Mouse (Mus musculus) neural tube, embryonic 12.5 days (tissue): ENCODE results near the gene Cmss1. TPM values are rescaled to one million over a fixed set of nuclear protein-coding genes. Genes with fewer than 3 reads are reported as not detected.

ENCODE experiments used
- ATAC-seq: fragments of 200-750 bp; cut with Nextera tagmentation; 2 replicates; pipeline ENCODE4 v1.8.0; 2017; ENCODE audit warnings: low read depth, mild to moderate bottlenecking, moderate TSS enrichment, moderate library complexity; ENCODE audit not compliant: low FRiP score
- H3K27ac ChIP-seq: fragments of 300-500 bp; sonication (generic); 2 replicates; pipeline ENCODE4 v1.5.1; 2016
- H3K27me3 ChIP-seq: fragments of 300-500 bp; sonication (generic); replicated peaks from 2 replicates; pipeline ENCODE4 v1.6.1; 2016; ENCODE audit warnings: mild to moderate bottlenecking
- H3K36me3 ChIP-seq: fragments of 300-500 bp; sonication (generic); 2 replicates; pipeline ENCODE4 v1.6.1; 2016; ENCODE audit warnings: mild to moderate bottlenecking
- H3K4me1 ChIP-seq: fragments of 300-500 bp; sonication (generic); 2 replicates; pipeline ENCODE4 v1.6.1; 2016
- H3K4me2 ChIP-seq: fragments of 300-500 bp; sonication (generic); replicated peaks from 2 replicates; pipeline ENCODE4 v1.6.1; 2016; ENCODE audit warnings: mild to moderate bottlenecking
- H3K4me3 ChIP-seq: fragments of 300-500 bp; sonication (generic); 2 replicates; pipeline ENCODE4 v1.5.1; 2016
- H3K9ac ChIP-seq: fragments of 300-500 bp; sonication (generic); 2 replicates; pipeline ENCODE4 v1.6.1; 2016; ENCODE audit warnings: mild to moderate bottlenecking
- H3K9me3 ChIP-seq: fragments of 300-500 bp; sonication (generic); 2 replicates; pipeline ENCODE4 v1.6.1; 2016; ENCODE audit warnings: mild to moderate bottlenecking
- WGBS: fragments of 180-500 bp; shearing (Covaris S2); methylation state at CpG from one replicate; pipeline ENCODE4 v1.1.7; 2016; 5-methylcytosine and 5-hydroxymethylcytosine counted together
- polyA plus RNA-seq: library from polyadenylated mRNA; unstranded; fragments of >200 nt; fragmentation: Nextera tagmentation; extraction: Ambion mirVana; gene quantifications from 2 replicates; pipeline ENCODE4 v1.2.1, GENCODE M21; 2016

Gene Cmss1
- polyA plus RNA-seq, 1 experiment from 2014 or later = 37.9 TPM

DNA sequence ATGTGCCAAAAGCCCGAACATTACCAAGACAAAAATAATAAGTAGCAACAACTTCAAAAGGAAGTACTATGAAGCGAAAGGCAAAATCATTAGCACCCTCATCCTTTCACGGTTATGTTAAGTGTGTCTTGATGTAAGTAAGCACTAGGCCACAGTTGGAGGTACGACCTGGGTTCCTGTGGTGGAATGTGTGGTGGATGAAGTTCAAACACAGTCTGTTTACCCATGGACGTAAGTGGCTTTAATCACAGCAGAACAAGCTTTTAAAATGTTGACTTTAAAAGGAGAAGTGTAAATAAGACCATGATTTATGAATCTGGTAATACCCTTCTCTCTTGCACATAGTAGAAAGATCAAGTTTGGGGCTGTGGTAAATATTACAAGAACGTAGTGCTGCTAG, 100.5 kb downstream of the Cmss1 start:
- H3K27me3 ChIP-seq = no peaks in the 10 kb centered on the region
- H3K9me3 ChIP-seq = no peaks in the 10 kb centered on the region
- H3K27ac ChIP-seq = no peak overlapping the region
- H3K36me3 ChIP-seq = no peaks in the 10 kb centered on the region
- WGBS = 76% methylated on average over 6 of the region's 6 CpGs
- ATAC-seq = no peak
- H3K4me3 ChIP-seq = no peak overlapping the region
- no peaks in the 10 kb centered on the region for H3K4me1 ChIP-seq
- no peak overlapping the region for H3K4me2 ChIP-seq
- no peak overlapping the region for H3K9ac ChIP-seq

DNA sequence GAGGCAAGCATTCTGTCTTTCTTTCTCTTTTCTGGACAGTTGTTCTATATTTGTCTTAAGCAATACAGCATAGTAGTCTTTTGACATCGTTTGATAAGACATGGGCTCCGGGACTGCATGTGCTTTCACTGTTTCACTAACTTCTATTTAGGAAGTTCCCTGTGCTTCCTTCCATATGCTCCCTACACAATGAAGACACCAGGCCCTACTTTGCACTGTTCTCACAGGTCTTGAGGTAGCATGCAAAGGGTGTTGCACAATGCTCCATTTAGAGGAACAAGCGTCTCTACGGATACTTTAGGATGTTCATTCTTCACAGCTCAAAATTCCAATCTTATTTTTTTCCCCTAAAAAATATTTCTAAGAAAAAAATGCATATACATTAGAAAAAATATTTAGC, 101.9 kb downstream of the Cmss1 start:
- Histone ChIP-seq H3K4me1 (no peaks in the 10 kb centered on the region), H3K4me3 (no peak overlapping the region), H3K4me2 (no peak overlapping the region), H3K9me3 (no peaks in the 10 kb centered on the region), H3K27ac (no peak overlapping the region), H3K9ac (no peak overlapping the region), H3K36me3 (no peaks in the 10 kb centered on the region), H3K27me3 (no peaks in the 10 kb centered on the region)
- no peak for ATAC-seq
- WGBS = 96% methylated on average over 4 of the region's 4 CpGs

DNA sequence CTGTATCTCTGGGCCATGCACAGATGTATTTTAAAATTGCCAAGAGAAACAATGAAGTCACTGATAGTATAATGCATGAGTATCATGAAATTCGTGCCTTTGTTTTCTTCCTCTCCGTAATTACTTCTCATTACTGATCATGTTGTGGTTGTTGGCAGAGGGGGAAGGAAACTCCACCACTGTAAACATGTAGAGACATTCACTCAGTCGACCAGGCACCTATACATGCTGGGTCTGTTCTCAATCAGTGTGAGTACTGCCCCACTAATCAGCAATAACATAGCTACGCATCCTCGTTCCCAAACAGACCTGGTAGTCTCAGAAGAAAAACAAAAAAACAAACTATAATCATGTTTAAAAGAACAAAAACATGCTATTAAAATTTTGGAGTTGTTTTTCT, 103.9 kb downstream of the Cmss1 start:
- WGBS = 75% methylated on average over 5 of the region's 5 CpGs

DNA sequence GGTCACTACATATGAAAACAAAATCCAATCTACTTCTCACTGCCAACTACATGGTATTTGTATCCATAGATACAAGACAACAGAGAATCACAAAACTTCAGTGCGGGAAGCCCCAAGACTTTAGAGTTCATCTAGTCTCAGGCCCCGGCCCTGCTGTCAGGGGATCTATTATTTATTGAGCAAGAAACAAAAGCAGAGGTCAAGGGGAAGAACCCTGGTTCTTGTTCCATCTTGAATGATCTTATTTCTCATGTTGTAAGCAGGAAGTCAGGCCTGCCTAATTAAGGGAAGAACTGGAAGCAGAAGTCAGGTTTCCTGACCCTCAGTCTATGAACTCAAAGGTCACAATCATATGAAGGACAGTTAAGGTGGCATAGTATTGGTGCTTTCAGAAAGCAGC, 104.4 kb downstream of the Cmss1 start:
- Histone ChIP-seq H3K36me3 (no peaks in the 10 kb centered on the region), H3K9me3 (no peaks in the 10 kb centered on the region), H3K9ac (no peak overlapping the region), H3K4me2 (no peak overlapping the region), H3K4me3 (no peak overlapping the region), H3K27me3 (no peaks in the 10 kb centered on the region), H3K4me1 (no peaks in the 10 kb centered on the region), H3K27ac (no peak overlapping the region)
- ATAC-seq = no peak
- WGBS = 14% methylated on average over 2 of the region's 2 CpGs

More for the DNA sequence above, 103.9 kb downstream of the Cmss1 start:
- ATAC-seq = no peak
- Histone ChIP-seq H3K36me3 (no peaks in the 10 kb centered on the region), H3K27ac (no peak overlapping the region), H3K4me3 (no peak overlapping the region), H3K9ac (no peak overlapping the region), H3K4me2 (no peak overlapping the region), H3K27me3 (no peaks in the 10 kb centered on the region), H3K4me1 (no peaks in the 10 kb centered on the region), H3K9me3 (no peaks in the 10 kb centered on the region)

DNA sequence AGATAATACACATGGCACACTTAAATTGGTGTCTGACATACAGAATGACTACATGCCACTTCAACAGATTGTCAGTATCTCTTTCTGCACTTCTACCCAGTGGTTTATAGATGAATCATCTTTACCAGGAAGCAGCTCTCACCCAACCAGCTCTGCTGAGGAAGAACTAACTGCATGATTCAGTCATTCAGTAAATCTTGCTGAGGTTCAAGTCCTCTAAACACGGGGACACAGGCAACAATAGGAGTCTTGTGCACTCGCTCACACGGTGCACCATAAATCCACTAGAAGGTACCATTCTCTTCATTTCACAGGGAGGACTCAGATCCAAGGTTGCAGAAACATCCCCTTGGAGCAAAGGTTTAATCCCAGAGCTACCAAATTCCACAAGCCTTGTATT, 105.8 kb downstream of the Cmss1 start:
- Histone ChIP-seq H3K27me3 (no peaks in the 10 kb centered on the region), H3K9me3 (no peaks in the 10 kb centered on the region), H3K36me3 (no peaks in the 10 kb centered on the region), H3K4me2 (no peak overlapping the region), H3K27ac (no peak overlapping the region), H3K4me3 (no peak overlapping the region), H3K4me1 (peaks cover 9% of the 10 kb centered on the region), H3K9ac (no peak overlapping the region)
- peak; percentile 35; the same call in 1 of the 2 replicates for ATAC-seq
- WGBS = 10% methylated on average over 3 of the region's 3 CpGs

DNA sequence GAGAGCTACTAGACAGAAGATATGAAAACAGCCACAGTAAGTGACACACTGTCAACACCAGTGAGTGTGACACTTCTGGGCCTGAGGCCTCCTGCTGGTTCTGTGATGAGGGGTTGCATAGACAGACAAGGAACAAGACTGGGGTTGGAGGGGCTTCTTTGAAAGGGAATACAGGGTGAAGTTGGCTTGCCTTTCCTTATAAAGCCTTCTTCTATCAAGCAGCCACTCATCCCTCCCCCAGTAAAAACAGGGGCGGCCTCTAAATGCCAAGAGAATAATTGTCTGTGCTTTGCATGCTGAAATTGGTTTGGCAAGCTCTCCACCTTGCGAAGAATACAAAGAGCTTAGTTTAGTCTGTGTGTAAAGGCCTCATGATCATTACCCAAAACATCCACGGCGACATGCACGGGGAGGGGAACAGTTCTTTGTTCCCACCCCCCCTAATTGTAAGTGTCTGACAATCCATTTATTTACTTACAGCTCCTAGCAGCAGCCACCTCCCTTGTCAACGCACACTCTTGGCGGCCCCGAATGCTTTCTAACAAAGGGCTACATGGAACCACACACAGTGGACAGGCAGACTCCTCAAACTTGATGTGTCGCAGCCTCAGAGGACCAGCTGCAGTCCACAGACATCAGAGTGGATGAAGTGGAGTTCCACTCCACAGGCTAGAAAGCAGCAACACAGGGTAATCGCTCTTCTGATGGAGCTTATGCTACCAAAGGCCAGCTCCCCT, 110.1 kb downstream of the Cmss1 start:
- WGBS = 34% methylated on average over 10 of the region's 10 CpGs
- no peak overlapping the region for H3K9ac ChIP-seq

DNA sequence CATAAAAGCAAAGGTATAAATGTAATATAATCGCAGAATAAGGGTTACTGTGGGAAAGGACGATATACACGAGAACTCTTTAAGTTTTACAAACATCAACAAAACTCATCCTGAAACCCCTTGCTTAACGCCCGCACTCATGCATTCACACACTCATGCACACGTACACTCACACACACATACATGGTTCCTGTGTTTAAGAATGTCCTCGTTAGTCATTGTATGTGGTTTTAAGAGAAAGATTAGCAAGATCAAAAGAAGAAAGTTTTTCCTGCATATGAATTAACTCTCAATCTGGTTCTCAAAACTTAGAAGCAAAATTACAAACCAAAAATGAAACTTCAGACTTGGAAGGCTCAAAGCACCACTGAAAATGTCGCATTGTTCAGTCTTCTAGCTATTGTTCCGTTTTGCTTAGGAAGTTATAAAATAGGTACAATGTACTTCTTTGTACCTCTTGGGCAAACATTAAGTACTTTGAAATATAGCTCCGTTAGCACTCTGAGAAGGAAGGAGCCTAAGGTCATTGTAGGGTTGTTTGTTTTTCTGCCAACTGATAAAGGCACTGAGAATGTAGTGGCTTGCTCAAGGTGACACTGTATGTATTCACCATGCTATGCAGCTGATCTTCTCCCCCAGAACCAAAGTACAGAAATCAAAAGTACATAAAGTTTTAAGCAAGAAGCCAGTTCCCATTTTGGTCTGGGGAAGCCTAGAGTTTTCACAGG, 111.0 kb downstream of the Cmss1 start:
- H3K4me3 ChIP-seq = no peak overlapping the region
- peaks cover 9% of the 10 kb centered on the region for H3K4me1 ChIP-seq
- no peak for ATAC-seq
- 83% methylated on average over 10 of the region's 10 CpGs for WGBS
- H3K4me2 ChIP-seq = no peak overlapping the region
- no peaks in the 10 kb centered on the region for H3K9me3 ChIP-seq
- no peak overlapping the region for H3K27ac ChIP-seq
- H3K36me3 ChIP-seq = no peaks in the 10 kb centered on the region
- no peaks in the 10 kb centered on the region for H3K27me3 ChIP-seq
- H3K9ac ChIP-seq = no peak overlapping the region

More for the DNA sequence above, 110.1 kb downstream of the Cmss1 start:
- Histone ChIP-seq H3K27me3 (no peaks in the 10 kb centered on the region), H3K4me2 (no peak overlapping the region), H3K9me3 (no peaks in the 10 kb centered on the region), H3K4me1 (peaks cover 9% of the 10 kb centered on the region), H3K27ac (no peak overlapping the region), H3K4me3 (no peak overlapping the region), H3K36me3 (no peaks in the 10 kb centered on the region)
- peak; percentile 79 for ATAC-seq

DNA sequence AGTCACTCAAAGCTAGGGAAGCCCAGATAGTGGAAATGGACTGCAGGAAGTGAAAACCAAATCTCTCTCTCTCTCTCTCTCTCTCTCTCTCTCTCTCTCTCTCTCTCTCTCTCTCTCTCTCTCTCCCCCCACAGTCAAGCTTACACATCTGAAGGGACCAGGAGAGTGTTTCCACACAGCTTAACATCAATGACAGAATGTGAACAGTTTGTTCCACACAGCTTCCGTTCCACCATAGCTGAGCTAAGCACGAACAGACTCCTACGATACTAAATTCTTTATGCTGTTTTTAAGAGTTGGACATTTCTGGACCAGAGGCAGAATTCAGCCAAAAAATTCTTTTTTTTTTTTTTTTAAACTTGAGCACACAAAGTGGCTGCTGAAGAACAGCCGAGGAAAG, 114.8 kb downstream of the Cmss1 start:
- no peaks in the 10 kb centered on the region for H3K36me3 ChIP-seq

DNA sequence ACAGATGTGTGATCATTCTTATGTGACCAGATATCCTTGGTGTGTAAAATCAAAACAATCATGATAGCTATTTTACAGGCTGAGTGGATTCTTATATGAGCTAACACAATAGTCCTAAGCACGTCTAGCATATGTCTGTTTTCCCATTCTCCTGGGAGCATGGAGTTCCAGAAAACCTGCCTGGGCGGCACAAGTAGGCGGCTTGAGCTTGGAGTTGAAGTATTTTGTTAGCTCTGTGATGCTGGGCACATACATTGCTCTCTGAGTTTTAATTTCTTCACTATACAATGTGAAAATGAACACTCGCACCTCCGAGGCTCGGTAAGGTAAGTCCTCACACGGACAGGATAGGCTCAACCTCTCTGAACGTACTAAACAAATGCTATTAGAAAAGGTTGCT, 116.0 kb downstream of the Cmss1 start:
- Histone ChIP-seq H3K4me1 (no peaks in the 10 kb centered on the region), H3K36me3 (no peaks in the 10 kb centered on the region), H3K9ac (no peak overlapping the region), H3K27ac (no peak overlapping the region), H3K9me3 (no peaks in the 10 kb centered on the region), H3K4me2 (no peak overlapping the region), H3K27me3 (no peaks in the 10 kb centered on the region), H3K4me3 (no peak overlapping the region)
- no peak for ATAC-seq
- 92% methylated on average over 8 of the region's 8 CpGs for WGBS

More for the DNA sequence above, 114.8 kb downstream of the Cmss1 start:
- H3K4me3 ChIP-seq = no peak overlapping the region
- peaks cover 7% of the 10 kb centered on the region for H3K4me1 ChIP-seq
- no peak overlapping the region for H3K27ac ChIP-seq
- 95% methylated on average over 4 of the region's 4 CpGs for WGBS
- no peaks in the 10 kb centered on the region for H3K9me3 ChIP-seq
- no peak for ATAC-seq
- no peak overlapping the region for H3K9ac ChIP-seq
- H3K4me2 ChIP-seq = no peak overlapping the region
- no peaks in the 10 kb centered on the region for H3K27me3 ChIP-seq

DNA sequence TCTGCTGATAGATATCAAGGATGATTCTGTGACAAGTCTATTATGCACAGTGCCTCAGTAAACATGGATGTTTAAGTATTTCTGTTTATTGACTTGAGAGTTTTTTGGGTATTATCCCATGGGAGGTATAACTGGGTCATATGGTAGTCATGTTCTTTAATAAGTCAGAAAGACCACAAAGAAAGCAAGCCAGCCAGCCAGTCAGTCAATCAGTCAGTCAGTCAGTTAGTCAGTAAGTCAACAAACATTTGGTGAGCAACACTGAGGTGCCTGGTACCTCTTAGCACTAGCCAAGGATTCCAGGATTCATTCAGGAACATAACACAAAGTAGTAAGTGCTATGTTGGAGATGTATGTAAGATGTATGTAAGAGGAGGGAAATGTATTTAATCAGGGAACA, 118.0 kb downstream of the Cmss1 start:
- H3K4me3 ChIP-seq = no peak overlapping the region
- ATAC-seq = no peak
- no peak overlapping the region for H3K4me2 ChIP-seq
- H3K27me3 ChIP-seq = no peaks in the 10 kb centered on the region
- no peaks in the 10 kb centered on the region for H3K36me3 ChIP-seq
- H3K4me1 ChIP-seq = 0 out of 2 replicates have a peak, but pooled peaks cover 3% of the 10 kb centered on the region
- H3K9ac ChIP-seq = no peak overlapping the region
- no peaks in the 10 kb centered on the region for H3K9me3 ChIP-seq
- no peak overlapping the region for H3K27ac ChIP-seq

DNA sequence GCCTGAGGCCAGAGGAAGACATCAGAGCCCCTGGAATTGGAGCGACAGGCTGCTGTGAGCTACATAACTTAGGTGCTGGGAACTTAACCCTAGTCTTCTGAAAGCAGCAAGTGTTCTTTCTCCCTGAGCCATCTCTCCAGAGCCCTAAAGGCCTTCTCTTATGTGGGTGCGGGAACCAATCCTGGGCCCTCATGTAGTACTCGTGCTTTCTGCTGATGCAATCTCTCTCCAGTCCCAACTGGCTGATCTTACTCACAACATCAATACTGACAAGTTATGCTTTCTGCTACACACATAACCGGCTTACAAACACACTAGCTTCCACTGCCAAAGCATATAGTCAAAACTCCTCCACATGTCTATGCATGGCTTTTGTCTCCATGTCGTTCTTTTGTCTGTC, 120.4 kb downstream of the Cmss1 start:
- Histone ChIP-seq H3K4me2 (no peak overlapping the region), H3K4me1 (0 out of 2 replicates have a peak, but pooled peaks cover 3% of the 10 kb centered on the region), H3K9ac (no peak overlapping the region), H3K27ac (no peak overlapping the region), H3K9me3 (no peaks in the 10 kb centered on the region), H3K27me3 (no peaks in the 10 kb centered on the region), H3K36me3 (no peaks in the 10 kb centered on the region), H3K4me3 (no peak overlapping the region)
- WGBS = 92% methylated on average over 5 of the region's 5 CpGs
- ATAC-seq = no peak

DNA sequence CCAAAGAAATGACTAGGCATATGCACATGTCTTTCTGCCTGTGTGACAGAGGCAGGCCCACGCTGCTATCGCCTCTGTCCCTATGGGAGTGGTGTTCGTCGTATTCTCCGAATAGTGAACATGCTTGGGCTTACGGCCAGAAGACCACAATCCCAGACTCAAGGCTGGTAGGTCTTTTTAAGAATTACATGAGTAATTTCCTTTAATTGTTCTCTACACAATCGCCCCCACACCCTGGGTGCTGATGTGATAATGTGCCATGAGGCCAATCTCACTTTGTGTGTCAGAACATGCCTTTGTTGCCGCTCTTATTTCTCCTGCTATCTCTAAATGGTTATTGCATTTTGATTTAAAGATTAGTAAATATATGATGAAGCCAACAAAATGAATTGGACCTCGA, 121.4 kb downstream of the Cmss1 start:
- Histone ChIP-seq H3K9me3 (no peaks in the 10 kb centered on the region), H3K4me1 (0 out of 2 replicates have a peak, but pooled peaks cover 3% of the 10 kb centered on the region), H3K4me3 (no peak overlapping the region), H3K9ac (no peak overlapping the region), H3K4me2 (no peak overlapping the region), H3K27me3 (no peaks in the 10 kb centered on the region), H3K27ac (no peak overlapping the region), H3K36me3 (no peaks in the 10 kb centered on the region)
- 76% methylated on average over 9 of the region's 9 CpGs for WGBS
- no peak for ATAC-seq
